Mouse (Mus musculus) cortical plate, adult 2 months (tissue): ENCODE data around the gene Cant1.

Experiments
- CTCF ChIP-seq: fragments of 200-500 bp; IDR thresholded peaks from 2 replicates; pipeline ENCODE4 v1.5.1; 2011; ENCODE audit warnings: mild to moderate bottlenecking, control low read depth, low read length; ENCODE audit not compliant: insufficient read depth; ENCODE audit errors: extremely low read depth
- POLR2A ChIP-seq: fragments of 200-500 bp; IDR thresholded peaks from 2 replicates; pipeline ENCODE4 v1.6.1; 2011; ENCODE audit warnings: mild to moderate bottlenecking, low read length, control low read depth; ENCODE audit not compliant: insufficient read depth; ENCODE audit errors: extremely low read depth

DNA sequence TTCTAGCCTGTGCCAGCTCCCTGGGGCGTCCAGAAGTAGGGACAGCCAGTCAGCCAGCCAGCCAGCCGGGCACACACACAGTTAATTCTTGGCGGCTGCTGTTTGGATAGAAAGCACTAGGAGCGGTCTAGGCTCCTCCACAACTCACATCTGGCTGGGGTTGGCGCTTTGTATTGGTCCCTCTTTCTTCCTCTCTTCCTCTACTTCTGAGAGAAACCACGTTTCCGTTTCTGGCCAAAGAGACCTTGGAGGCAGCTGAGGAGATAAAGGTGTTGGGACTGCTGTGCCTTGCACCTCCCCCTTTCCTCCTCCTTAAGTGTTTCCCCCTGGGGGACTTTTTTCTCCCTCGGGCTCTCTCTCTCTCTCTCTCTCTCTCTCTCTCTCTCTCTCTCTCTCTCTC is 9.1 kb upstream of the Cant1 start, which contains the start of gene C1qtnf1:
- TF ChIP-seq CTCF (no peak), POLR2A (no peak)
